Mouse (Mus musculus): ENCODE results near the gene Vwa8.

The Vwa8 gene

DNA sequence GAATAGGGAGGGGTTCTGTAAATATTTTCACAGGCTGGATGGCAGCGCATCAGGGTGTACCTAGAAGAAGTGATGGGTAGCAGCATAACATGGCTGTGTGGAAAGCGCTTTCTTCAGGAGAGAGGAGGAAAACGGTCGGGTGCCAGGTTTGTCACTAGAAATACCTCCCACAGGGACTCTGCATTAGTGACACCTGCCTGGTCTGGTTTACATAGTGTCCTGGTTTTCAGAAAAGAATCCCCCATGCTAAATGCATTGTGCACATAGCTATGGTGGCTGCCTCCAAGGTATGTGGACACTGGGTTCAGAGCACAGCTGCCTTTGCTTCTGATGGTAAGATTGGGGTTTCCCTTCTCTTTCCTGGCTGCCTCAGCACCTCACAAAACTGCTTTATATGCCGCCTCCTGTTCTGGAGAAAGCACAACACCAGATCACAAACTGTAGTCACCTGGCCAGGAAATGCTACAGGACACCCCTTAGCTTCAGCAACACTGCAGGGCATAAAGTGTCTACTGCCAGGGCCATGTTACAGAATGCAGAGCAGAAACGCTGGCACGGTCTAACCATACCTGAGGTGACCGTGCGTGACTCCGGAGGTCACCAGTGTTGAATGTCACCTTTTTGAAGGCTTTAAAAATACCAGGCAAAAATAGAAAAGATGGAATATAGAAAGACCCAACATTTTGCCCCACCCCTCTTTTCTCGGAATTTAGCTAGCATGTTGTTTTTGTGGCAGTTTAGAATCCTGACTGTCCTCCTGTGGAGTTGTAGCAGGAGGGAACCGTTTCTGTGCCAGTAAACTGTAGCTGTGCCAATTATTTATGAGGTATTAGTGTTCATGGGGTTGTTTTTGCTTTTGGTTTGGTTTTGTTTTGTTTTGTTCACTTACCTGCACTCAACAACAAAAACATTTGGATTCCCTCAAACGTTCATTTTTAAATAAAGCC is 295.7 kb downstream of the Vwa8 start:
- DNase-seq (ENCODE audit: low read depth, low spot score): peak; percentile 69

DNA sequence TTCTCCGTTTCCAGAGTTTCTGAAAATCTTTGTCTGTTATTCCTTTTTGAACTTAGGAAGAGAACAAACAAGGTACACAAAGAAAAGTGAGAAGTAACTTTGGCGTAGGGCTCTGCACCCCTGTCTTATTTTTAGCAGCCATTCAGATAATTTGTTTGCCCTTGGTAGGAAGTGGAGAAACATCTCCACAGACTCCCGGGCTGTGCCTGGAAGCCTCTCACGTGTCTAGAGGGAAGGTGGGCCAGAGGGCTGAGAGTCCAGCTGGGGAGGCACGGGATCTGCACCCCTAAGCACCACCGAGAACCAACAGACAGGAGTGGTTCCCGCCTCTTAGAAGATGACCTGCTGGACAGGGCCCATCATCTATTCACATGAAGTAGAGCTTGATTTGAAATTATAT is 302.9 kb downstream of the Vwa8 start:
- DNase-seq (ENCODE audit: low read depth, low spot score): no peak

DNA sequence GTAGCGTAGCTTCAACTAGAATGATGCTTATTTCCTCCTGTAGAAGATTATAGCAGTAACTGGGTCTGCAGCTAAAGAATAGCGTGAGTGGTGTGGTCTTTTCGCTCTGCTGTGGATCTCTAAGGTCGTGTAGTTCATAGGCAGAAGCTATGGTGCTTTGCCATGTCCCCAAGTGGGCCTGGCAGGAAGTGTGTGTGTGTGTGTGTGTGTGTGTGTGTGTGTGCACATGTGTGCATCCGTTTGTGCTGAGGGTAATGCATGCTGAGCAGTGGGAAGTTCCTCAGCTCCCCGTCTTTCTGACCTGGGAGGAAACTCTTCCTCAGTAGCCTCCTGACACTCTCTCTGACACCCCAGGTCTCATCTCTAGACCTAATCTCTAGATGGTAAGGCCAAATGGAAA is 305.0 kb downstream of the Vwa8 start:
- no peak for DNase-seq (ENCODE audit: low read depth, low spot score)

DNA sequence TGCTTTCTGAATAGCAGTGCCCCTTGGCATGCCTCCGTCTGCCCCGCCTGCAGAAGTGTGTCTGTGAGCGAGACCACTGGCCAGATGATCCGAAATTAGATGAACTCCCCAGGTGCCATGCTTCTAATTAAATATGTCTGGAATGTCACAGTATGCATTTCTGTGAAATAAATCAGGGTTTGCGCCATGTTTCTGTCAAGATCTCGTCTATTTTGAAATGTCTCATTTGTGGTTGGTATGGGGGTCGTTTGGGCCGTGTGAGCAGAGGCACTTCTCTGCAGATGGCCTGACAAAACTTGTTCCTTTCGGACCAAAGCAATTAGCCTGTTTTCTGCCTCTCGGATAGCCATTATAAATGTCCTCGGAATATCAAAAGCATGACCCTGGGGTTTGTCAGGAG is 306.1 kb downstream of the Vwa8 start:
- DNase-seq (ENCODE audit: low read depth, low spot score): no peak

DNA sequence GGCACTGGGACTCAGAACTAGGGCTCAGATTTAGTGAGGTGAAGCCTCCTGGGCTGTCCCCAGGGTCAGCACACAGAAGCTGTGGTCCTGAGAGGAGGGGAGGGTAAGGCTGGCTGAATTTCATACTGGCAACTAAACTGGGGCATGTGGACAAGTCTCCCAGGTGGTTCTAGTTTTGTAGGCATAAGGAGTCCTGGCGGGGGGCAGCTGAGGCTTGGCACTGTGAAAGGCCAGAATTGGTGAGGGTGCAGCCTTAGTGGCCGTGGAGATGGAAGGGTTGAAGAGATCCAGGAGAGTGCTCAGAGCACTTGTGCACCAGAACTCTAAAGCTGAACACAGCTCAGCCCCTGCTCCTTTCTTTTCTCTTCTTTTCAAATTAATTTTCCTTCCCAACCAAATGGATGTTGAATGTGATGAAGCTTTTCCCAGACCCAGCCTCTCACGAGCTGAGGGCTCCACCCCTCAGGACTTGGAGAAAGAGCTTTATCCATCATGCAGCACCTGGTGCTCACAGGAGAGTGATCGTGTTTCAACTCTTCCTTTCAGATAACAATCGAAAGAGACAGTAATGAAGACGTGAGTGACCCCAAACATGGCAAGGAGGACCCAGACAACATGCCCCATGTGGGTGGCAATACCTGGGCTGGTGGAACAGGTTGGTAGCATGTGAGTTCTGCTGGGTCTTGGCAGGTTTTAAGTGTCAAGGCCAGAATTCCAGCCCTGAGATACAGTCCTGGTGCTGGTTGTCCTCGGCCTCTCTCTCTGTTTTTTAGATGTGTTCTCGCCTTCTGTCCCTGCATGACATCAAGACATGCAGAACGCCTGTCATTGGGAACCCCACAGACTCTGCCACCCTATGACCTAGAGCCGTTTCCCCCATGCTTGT is 307.9 kb downstream of the Vwa8 start:
- DNase-seq (ENCODE audit: low read depth, low spot score): peak; percentile 93

DNA sequence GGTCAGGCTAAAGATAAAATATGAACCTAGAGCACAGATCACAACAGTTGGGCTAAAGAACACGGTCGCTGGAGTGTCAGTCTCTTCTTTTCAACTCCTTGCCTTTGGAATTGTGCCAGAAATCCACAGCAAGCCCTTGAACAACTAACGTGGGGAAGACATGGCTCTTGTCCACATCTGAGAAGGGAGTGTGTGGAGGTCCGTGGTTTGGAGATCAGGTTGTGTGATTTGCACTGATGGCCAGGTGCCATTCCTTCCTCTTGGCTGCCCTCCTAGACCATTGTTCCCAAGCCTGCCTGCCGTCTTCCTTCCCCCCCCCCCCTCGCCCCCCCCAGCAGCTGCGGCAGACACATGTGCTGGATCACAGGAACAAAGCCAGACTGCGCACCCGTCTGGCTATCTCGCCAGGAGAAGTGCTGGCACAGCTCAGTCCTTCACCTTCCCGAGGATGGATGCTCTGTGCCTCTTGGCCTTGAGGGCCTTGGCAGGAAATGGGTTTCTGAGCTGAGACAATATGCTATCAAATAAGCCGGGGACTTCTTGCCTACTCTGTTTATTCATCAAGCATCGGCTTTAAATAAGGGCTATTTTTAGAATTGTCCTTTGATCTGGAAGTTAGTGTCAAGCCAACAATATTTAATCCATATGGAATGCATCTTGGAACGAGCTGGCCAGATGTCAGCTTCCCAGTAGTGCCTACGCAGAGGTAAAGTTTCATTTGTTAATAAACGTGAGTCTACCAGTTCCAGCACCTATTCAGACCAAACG is 308.8 kb downstream of the Vwa8 start:
- peak; percentile 91 for DNase-seq (ENCODE audit: low read depth, low spot score)

DNA sequence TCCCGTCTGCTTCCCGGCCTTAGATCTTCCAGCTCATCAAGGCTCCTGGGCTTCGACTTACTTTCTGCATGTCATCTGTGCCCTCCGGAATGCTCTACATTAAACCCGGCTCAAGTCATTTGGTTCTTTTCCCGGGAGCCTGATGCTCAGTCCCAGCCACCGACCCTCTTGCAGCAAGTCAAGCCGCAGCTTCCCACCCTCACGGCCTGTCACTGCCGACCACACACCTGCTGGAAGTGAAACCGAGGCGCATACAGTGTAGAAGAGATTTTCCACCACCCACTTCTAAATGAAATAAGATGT is 309.3 kb downstream of the Vwa8 start:
- peak; percentile 24 for DNase-seq (ENCODE audit: low read depth, low spot score)

DNA sequence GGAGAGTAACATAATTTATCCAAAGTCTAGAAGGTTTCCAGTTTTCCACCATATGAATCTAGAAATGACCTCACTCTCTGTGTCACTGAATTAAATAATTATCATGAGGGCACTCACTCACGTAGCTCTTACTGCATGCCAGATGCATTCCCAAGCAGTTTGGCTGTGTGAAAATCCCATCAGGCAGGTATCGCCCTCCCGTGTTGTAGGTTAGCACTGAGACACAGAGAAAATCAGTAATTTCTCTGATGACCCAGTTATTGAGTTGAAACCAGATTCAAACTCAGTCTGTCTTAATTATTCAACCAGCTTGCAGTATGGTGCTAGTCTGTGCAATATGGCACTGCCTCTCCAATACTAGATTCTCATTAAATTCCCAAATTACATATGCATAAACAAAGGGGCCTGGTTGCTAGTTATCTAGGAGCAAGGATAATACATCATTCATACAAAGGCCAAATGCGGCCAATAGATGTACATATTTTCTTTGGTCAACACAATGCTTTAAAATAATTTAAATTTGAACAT is 309.9 kb downstream of the Vwa8 start:
- peak; percentile 59 for DNase-seq (ENCODE audit: low read depth, low spot score)

DNA sequence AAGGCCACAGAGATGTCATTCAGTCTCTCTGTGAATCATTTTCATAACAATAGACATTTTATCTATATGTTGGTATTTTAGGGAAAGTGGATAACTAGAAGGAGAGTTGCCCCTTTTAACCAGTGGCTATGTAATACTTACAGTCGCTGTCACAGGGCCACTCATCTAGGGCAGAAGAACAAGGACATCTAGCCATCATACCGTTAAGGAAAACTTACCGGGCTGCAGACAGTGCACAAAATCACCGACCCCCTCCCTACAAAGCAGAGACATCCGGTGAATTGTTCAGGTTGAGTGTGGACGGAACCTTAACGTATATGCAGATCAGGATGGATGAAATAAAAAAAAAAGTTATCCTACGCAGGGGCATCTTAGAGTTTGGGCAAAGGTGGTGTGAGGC is 310.6 kb downstream of the Vwa8 start:
- no peak for DNase-seq (ENCODE audit: low read depth, low spot score)

DNA sequence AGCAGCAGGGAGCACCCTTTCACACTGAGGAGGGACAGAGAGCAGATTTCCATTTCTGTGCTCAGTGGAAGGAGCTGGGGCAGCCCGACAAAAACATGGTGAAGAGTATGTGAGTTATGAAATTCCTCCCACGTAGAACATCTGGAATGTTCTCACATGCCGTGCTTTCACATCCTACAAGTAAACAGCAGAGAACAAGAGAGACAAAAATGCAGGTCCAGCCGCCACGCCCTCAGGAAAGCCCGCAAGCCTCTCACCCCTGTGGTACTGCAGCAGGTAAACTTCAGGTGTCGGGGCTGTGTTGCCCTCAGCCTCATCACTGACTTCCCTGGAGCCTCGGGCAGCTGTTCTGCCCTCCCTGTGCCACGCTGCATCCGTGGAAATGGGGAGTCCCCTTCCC is 311.6 kb downstream of the Vwa8 start:
- no peak for DNase-seq (ENCODE audit: low read depth, low spot score)

DNA sequence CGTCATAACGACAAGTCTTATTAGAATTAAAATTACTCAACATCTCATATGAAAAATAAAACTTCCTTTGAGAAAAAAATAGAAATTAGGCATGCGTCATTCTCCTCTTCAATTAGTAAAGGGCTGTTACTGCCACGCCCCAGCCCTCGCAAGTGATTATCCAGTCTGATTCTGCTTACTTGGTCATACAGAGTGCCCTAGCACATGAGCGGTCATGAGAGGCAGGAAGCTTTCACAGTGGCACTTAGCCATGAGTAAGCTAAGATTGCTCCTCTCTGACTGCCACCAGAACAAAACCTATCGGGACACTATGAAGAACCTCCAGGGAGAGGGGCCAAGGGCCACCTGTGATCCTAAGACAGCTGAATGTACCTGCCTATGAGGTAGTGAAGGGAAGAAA is 312.1 kb downstream of the Vwa8 start:
- no peak for DNase-seq (ENCODE audit: low read depth, low spot score)

DNA sequence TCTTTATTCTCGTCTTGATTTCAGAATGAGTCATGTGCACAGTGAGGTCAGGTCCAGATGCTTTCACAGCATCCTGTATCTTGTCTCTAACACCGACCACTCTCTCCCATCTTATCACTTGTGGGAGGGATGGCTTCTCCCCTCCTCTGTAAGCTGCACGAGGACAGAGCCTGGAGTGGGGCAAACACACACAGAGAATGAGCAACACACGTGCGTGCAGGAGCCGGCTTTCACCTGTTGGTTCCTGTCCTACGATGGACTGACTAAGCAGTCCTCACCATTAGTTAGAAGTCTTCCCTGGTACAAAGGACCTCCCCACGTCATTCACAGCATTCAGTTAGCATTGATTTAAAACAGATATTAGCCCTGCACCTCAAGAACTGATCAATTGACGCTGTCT is 312.9 kb downstream of the Vwa8 start:
- DNase-seq (ENCODE audit: low read depth, low spot score): no peak

DNA sequence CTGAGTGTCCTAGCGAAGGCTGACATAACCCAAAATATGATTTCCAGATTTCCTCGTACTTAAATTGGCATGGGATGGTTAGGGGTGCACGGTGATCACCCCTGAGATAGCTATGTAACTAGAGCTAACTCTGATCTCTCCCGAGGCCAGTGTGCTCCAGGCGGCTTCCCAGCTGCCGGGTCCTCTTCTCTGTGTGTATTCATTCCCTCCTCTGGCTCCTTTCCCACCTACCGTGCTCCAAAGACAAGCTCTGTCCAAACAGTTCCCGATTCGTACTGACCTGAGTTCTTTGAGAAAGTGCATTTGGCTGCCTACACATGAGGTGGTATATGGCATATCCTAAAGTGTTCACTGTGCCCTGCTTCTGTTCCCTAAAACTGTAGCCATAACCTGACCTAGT is 313.8 kb downstream of the Vwa8 start:
- peak; percentile 15 for DNase-seq (ENCODE audit: low read depth, low spot score)

DNA sequence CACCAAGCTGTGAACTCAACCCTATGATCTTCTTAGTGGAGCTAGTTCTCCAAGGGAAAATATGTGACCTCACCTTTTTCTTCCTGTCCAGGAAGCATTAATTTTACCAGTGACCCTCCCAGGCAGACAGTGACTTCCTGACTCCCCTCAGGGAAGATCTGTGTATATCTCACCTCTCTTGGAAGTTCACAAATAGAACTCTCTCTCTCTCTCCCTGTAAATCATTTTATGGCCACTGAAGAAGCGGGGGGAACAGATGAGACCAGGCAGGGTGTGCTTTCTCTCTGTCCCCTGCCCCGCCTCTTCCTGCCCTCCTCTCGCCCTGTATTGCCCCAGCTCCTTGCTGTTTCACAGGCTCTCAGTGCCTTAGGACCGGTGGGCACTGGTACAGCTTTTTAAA is 315.5 kb downstream of the Vwa8 start:
- DNase-seq (ENCODE audit: low read depth, low spot score): no peak

DNA sequence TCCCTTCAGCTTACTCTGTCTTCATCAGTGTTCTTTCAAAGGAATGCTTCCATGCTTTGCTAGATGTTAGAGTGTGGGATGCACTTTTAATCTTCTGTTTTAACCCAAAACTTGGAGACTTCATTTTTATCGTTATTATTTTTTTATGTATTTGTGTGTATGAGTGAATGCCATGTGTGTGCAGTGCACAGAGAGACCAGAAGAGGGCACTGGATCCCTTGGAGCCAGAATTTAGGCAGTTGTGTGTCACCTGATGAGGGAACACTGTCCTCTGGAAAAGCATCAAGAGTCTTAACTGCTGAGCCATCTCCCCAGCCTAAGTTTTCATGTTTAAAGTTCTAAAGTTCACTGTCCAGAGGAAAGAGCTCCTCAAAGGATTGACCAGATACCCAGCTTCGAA is 316.1 kb downstream of the Vwa8 start:
- DNase-seq (ENCODE audit: low read depth, low spot score): no peak

DNA sequence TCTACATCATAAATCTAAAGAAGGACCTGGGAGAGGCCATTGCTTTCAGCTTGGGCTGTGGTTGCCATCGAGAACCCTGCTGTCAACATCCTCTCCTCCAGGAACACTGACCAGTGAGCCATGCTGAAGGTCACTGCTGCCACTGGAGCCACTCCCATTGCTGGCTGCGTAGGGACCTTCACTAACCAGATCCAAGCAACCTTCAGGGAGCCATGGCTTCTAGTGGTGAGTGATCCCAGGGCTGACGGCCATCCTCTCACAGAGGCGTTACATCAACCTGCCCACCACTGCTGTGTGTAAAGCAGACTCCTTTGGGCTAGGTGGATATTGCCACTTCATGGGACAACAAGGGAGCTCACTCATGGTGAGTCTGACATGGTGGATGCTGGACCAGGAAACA is 325.7 kb downstream of the Vwa8 start:
- no peak for DNase-seq (ENCODE audit: low read depth, low spot score)

DNA sequence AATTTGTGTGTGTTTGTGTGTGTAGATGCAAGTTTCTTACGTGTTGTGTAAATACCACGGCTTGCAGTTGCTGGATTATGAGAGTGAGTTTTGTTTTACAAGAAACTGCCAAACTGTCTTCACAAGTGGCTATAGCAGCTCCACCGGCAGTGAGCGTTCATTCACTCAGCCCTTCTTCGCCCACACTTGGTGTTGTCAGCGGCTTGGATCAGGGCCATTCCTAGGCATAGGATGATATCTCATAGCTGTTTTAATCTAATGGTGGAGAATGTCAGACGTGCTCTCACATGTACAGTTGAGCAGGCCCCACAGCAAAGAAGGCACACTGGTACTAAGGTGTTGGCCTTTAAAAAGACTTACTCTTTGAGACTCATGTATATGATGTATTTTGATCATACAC is 328.9 kb downstream of the Vwa8 start:
- peak; percentile 68 for DNase-seq (ENCODE audit: low read depth, low spot score)

DNA sequence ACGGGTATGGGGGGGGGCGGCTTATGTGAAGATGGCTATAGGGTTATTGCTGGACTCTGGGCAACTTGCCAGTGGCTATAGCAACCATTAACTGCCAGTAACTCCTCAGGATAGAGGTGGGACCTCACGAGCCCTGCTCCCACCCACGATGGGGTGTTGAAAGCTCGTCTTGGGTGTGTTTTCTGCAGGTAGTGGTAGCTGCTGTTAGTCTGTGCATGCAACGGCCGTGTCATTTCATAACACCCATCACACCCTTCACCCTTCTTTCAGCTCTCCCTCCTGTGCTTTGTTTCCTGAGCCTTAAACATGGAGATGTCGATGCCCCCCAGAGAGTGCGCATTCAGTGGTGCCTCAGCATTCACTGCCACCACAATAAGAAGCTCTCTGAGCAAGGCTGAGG is 329.4 kb downstream of the Vwa8 start:
- no peak for DNase-seq (ENCODE audit: low read depth, low spot score)

DNA sequence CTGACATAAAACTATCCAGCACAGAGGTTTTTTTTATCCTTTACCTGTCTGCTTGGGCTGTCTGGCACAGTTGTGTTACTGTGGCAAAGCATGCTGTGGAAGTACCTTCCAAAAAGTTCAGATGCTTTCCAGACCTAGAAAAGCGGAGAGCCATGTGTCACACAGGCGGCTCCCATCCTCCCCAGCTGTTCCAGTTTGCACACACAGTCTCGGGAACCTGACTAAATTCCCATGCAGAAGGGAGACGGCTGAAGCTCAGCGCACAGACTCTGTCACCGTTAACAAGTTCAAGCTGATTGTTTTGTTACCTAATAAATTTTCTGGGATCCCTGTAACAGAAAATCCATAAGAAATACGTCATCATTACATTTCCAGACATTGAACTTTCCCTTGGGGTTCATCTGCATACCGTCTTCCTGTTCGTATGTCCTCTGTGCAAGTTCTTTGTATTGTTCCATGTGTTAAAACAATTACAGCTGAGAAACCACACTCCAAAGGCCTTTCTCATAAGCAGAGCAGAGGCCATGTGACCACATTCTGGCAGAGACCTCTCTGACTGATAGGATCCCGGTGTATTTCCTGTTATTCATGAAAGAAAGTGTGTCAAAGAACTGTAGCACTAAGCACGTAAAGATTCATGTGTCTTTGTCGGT is 331.4 kb downstream of the Vwa8 start:
- peak; percentile 40 for DNase-seq (ENCODE audit: low read depth, low spot score)

DNA sequence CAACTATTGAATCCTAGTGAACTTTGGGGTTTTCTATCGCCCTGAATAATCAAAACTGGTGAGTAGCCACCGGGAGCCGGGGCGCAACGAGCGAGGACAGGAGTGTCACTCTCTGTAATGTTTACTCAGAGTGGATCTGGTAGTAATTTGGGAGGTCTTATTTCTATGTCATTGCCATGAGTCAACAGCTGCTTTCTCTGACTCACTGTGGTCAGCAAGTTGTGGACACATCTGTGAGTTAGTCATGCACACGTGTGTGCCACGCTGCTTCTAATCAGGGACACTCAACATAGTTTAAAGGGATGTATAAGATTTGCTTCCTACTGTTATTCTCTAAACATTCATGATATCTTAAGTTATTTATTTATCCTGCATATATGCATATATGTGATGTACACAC is 332.9 kb downstream of the Vwa8 start:
- DNase-seq (ENCODE audit: low read depth, low spot score): no peak

DNA sequence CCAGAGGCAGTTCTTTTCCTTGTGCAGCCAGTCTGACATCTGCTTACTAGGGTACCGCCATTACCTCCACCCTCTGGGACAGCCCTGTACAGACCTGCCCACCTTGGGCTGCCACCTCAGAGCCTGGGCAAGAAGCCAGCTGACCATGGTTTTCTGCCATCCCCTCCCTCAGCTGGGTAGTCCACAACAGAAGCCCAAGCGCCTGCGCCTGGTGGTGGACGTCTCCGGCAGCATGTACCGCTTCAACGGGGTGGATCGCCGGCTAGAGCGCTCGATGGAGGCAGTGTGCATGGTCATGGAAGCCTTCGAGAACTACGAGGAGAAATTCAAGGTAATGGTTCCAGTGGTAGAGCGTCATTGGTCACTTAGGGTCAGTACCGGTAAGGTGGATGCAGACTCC is 333.9 kb downstream of the Vwa8 start:
- DNase-seq (ENCODE audit: low read depth, low spot score): no peak

Measured in brain, adult 2 months (tissue).